Mouse (Mus musculus) mesoderm, embryonic 11.5 days (tissue): ENCODE measurements around the gene P2ry6.

Experiments
- DNase-seq: peaks from one replicate; pipeline ENCODE4 v3.0.0-alpha.2; 2012; ENCODE audit warnings: low read depth, low spot score

The P2ry6 gene

GRCm38 (mm10) chr7:100918176-100918575, 56.3 kb downstream of the P2ry6 start:
- DNase-seq = no peak

GRCm38 (mm10) chr7:100917751-100918150, 56.7 kb downstream of the P2ry6 start:
- DNase-seq = no peak

- no peak for DNase-seq
These were observed 57.9 kb downstream of the P2ry6 start for GRCm38 (mm10) chr7:100916526-100916925.

GRCm38 (mm10) chr7:100915204-100915603, 59.2 kb downstream of the P2ry6 start:
- DNase-seq = no peak

GRCm38 (mm10) chr7:100911791-100912190, 62.7 kb downstream of the P2ry6 start:
- DNase-seq = no peak

GRCm38 (mm10) chr7:100911246-100911770, 63.1 kb downstream of the P2ry6 start:
- peak; percentile 71 for DNase-seq

GRCm38 (mm10) chr7:100908567-100908966, 65.9 kb downstream of the P2ry6 start:
- DNase-seq = no peak

- no peak for DNase-seq
These were observed 66.4 kb downstream of the P2ry6 start for GRCm38 (mm10) chr7:100908061-100908460.

GRCm38 (mm10) chr7:100907231-100907630, 67.2 kb downstream of the P2ry6 start:
- peak; percentile 85 for DNase-seq

- DNase-seq = no peak
These were observed 68.2 kb downstream of the P2ry6 start for GRCm38 (mm10) chr7:100906029-100906789.

GRCm38 (mm10) chr7:100905037-100905436, 69.4 kb downstream of the P2ry6 start:
- DNase-seq = no peak

- DNase-seq = no peak
These were observed 69.8 kb downstream of the P2ry6 start for GRCm38 (mm10) chr7:100904612-100905011.

GRCm38 (mm10) chr7:100902451-100903137, 71.9 kb downstream of the P2ry6 start:
- DNase-seq = no peak

- DNase-seq = no peak
These were observed 76.6 kb downstream of the P2ry6 start for GRCm38 (mm10) chr7:100897828-100898227.

GRCm38 (mm10) chr7:100894833-100895226, 79.6 kb downstream of the P2ry6 start:
- DNase-seq = no peak

GRCm38 (mm10) chr7:100894057-100894832, 80.2 kb downstream of the P2ry6 start:
- peak; percentile 41 for DNase-seq

- no peak for DNase-seq
These were observed 81.0 kb downstream of the P2ry6 start for GRCm38 (mm10) chr7:100893249-100894056.
